Mouse (Mus musculus): Measurements from ENCODE around the gene Setd6.

Gene Setd6

DNA sequence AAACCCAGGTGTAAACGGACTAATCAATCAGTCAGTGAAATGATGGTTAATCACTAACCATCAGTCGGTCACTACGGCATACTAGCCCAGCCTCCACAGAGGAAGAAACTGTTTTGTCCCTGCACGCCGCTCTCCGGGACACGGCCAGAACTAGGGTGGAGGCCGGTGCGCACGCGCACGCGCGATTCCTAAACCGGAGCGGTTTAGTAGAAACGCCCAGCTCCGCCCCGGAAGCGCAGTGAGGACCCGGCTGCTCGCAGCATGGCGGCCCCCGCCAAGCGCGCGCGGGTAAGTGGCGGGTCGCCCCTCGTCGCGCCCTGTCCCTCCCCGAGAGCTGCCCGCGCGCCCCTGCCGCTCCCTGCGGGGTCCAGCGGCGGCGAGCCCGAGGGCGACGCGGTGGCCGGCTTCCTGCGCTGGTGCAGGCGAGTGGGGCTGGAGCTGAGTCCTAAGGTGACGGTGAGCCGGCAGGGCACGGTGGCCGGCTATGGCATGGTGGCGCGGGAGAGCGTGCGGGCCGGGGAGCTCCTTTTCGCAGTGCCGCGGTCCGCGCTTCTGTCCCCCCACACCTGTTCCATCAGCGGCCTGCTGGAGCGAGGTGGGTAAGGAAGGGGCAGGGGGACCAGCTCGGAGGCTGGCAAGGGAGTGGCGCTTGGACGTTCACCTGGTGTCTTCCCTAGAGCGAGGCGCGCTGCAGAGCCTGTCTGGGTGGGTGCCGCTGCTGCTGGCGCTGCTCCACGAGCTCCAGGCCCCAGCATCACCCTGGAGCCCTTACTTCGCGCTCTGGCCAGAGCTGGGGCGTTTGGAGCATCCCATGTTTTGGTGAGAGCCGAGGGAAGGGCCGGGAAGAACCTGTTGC is at the start of gene Setd6:
TSS of gene Setd6 (plus strand) at position 206 of the 856 bp plus-strand sequence.
- DNase-seq (ENCODE audit: extremely low spot score), result peak; percentile 85

DNA sequence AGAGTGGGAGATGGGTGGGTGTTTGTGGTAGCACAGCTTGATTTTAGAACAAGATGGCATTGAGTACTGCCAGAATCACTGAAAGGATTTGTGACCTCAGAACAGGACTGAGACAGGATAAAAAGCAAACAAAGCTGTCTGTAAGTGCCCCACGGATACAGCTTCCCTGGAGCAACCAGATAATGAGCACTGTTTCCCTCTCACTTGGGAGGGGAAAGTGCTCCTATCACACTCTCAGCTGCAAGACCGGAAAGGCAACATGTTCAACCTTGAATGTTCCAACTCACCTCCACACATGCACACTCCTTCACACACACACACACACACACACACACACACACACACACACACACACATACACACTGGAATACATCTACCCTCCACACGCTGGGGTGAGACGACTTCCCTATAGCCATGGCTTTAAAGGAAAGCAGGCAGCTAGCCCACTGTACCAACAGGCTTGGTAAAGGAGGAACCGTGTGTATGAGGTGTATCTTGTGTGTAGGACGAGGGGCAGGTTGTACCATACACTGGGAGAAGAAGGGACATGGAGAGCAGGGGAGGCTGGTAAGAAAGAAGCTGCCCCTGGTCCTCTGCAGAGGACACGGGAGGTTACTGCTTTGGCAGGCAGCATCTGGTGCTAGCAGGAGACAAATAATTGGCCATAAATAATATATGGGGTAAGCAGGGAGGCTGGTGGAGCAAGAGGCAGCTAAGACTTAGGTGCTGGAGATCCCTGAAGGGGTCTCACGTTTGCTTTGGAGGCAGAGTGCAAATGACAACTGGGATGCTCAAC is 47.3 kb upstream of the Setd6 start:
- DNase-seq (ENCODE audit: extremely low spot score), result no peak

DNA sequence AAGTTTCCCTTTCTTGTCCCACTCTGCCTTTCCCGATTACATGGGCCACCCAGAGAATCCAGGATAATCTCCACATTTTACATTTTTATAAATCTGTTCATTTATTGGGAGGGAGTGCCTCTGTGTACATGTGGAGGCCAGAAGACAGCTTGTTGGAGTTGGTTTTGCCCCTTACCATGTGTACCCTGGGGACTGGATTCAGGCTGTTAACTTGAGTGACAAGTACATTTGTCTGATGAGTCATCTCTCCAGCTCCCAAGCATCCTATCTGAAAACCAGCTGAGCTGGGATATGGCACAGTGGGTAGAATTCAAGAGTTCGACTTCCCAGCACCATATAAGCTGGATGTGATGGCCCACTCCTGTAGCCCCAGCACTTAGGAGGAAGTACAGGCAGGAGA is 45.7 kb upstream of the Setd6 start:
- no peak for DNase-seq (ENCODE audit: extremely low spot score)

DNA sequence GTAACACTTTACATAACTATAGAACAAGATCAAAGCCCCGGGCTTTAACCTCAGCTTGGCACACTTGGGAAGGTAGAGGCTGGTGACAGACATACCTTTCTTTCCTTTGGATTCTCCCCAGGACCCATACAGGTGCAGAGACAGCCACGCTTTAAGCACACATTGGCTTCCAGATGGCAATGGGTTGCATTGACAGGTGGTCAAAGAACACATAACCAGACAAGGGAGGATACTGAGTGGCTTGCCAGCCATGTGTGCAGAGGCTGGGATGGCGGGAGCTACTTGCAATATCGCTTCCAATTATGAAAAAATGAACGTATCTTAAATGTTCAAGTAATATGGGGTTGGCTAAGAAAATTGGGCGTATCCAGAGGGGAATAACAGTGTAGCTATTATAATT is 43.8 kb upstream of the Setd6 start:
- DNase-seq (ENCODE audit: extremely low spot score), result no peak

DNA sequence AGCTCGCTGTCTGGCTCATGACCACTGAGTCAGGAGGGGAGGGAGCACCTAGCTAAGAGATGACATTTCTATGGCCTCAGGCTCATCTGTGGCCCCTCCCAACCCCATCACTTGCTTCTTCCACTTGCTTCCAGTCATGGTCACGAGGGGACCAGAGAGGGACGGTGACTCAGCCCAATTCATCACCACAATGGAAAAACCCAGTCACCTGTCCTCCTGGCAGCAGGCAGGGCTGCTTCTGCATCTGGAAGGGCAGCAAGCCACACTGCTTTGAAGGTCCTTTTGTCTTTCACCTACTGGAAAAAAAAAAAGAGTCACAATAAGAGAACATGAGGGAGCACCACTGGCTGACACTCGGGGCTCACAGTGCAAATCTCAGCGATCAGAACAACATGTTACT is 42.9 kb upstream of the Setd6 start:
- no peak for DNase-seq (ENCODE audit: extremely low spot score)

DNA sequence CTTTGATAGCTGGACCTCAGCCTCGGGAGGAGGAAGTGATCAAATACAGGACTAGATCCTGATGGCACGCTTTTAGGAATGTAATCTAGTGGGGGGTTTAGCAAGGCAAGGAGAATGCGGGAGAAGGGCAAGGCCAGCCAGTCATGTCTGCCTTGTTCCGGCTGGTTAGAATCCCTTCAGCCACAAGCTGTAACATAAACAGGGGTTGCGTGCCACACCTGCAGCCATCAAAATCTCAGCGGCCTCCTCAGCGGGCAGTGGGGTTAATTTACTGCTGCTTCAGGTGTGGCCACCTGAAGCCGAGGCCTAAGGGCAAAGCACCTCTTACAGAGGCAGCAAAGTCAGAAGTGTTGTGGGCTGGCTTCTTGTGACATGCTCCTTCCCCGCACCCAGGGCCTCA is 39.0 kb upstream of the Setd6 start, which contains the start of gene Ndrg4:
TSS of gene Ndrg4 (plus strand) at position 350 of the 400 bp plus-strand sequence.
- DNase-seq (ENCODE audit: extremely low spot score), result no peak

DNA sequence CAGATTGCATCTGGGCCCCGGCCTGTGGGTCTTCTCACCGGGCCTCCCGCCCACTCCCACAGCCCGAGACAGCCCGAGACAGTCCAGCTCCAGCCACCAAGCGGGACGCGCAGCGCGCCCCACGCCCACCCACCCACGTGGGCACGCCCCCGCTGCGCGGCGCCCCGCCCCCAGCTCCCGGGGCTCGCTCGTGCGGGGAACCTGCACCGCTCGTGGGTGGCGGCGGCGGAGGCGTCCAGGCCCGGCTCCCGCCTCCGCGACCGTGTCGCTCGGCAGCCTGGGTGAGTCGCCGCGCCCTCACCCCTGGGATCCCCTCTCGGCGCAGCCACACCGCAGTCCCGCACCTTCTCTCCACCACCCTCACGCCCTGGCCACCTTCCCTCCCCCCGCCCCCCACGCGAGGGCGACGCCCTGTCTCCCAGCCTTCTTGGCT is 38.1 kb upstream of the Setd6 start:
- DNase-seq (ENCODE audit: extremely low spot score), result no peak

DNA sequence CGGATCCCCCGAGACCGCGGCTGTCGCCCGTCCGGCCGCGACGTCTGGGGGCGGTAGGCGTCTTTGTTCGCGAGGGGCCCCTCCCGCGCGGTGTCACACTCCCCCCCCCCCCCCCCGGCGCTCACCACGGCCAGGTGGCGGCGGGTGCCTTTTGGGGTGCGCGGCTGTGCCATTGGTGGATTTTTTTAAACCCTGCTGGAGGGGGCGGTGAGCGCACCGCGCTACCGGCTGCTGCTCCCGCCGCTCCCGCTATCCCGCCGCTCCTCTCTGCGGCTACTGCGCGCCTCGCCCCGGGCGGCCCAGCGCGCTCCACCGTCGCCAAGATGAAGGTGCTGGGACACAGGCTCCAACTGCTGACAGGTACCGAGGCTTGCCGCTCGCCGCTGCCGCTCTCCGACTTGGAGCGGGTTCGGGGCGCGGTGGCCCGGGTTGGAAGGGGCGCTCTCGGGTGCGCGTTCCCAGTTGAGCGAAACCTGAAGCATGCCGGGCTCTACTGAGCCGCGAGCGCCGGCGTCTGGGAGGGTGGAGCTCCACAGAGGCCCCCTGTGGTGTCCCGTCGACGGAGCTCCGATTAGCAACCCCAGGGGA is 37.6 kb upstream of the Setd6 start:
- DNase-seq (ENCODE audit: extremely low spot score), result peak; percentile 31

DNA sequence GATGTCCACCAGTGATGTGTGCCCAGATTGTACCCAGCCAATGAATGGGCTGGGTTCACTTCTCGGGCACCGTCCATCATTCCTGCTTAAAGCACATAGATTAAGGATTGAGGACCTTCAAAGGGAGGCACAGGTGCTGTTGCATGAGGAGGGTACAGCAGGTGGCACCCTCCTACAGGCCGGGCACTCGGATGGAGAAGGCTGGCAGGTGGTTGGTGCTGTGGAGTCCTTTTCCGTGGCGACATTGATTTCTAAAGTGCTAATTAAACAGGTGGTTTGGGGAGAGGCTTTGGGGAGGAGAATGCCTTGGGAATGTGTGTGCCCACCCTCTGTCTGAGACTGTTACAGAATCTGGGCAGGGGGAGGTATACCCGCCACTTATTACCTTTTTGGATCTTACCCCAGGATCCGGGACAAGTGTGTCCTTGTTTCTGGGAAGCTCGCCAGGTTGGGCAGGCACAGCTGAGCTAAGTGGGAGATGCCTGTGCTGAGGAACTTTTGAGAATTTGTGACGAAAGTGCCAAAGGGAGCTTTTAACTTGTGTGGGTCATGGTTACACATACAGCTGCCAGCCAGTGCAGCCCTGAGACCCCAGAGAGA is 27.5 kb upstream of the Setd6 start:
- DNase-seq (ENCODE audit: extremely low spot score), result no peak

DNA sequence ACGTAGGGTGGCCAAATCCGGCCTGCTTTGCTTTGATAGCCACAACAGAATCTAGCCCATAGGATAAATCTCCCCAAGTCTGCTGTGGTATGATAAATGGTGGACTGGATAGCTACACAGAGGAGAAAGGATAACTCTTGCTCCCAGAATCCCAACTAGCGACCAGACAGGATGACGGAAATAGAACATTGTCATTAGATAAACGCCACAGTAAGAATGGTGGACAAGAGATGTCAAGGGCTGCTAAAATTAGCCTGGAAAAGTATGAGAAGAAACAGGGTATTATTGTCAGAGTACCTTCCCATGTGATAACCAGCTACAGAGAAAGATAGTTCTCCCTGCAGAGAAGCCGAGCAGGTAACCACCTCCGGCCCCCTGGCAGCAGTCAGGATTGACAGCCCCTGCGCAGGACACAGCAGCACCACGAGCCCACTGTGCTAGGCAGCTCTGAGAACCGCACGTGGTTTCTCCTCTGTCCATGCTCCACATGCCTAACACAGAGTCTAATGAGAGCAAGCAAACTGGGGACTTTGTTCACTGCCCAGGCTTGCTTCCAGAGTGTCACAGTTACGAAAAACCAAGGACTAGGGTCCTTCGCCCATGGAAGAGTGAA is 24.6 kb upstream of the Setd6 start:
- no peak for DNase-seq (ENCODE audit: extremely low spot score)

DNA sequence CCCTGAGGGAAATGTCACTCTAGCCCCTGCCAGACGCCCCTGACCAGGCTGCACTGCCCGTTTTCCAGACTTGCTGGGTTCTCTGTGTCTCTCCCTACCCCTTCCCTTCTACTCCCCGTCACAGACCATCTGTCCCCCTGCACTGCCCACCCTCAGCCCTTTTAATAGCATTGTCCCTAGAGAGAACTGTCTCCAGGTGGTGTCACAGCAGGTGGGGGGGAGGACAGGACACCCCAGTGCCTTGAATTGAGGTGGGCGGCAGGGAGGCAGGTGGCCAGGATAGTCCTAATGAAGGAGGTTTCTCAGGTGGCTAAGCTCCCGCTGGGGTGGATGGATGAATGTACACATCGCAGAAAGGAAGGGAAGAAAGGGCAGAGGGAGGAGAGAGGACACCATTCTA is 21.1 kb upstream of the Setd6 start:
- DNase-seq (ENCODE audit: extremely low spot score), result no peak

DNA sequence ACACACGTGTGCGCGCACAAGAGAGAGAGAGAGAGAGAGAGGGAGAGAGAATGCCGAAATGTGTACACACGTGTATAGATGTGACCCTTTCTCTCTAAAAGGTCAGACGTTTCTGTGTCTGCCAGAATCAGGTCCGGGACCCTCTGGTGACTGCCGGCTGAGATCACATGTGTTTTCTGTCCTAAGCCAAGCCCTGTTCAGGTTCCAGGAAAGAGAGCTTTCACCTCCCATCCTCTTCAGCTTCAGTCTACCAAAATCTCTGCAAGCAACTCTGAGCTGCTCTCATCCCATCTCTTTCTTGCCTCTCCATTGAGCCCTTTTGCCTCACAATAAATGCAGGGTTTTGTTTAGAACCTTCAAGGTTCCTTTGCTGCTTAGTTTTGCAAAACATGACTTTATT is 19.0 kb upstream of the Setd6 start:
- no peak for DNase-seq (ENCODE audit: extremely low spot score)

DNA sequence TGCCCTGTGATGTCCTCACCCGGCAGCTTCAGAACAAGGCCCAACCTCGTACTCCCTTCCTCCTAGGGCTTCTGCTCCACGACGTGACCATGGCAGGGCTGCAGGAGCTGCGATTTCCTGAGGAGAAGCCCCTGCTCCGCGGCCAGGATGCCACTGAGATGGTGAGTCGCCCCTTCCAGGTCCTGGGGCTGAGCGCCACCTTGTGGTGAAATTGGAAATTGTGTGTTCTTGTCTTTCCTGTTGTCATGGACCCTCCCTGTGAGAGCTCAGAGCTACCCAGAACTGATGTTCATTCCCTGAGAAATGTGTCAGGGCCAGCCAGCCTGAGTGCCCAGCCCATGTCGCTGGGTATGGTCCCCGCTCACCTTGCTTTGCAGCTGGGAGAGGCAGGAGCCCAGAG is 18.6 kb upstream of the Setd6 start:
- peak; percentile 89 for DNase-seq (ENCODE audit: extremely low spot score)

DNA sequence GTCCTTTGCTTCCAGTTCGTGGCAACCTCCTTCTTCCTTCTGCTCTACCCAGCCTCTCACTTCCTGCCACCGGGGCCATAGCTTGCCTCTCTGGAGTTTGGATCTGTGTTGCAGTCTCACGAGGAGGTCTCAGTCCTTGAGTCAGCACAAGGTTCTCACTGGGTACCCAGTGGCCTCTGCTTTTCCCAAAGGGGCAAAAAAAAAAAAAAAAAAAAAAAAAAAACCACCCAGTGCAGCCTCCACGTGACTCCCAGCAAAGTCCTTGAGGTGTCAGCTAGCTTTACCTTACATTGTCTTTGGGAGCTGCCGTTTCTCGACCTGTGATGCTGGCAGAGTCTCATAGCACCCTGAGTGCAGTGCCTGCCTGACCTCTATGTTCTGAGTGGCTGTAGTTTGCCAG is 17.5 kb upstream of the Setd6 start:
- no peak for DNase-seq (ENCODE audit: extremely low spot score)

DNA sequence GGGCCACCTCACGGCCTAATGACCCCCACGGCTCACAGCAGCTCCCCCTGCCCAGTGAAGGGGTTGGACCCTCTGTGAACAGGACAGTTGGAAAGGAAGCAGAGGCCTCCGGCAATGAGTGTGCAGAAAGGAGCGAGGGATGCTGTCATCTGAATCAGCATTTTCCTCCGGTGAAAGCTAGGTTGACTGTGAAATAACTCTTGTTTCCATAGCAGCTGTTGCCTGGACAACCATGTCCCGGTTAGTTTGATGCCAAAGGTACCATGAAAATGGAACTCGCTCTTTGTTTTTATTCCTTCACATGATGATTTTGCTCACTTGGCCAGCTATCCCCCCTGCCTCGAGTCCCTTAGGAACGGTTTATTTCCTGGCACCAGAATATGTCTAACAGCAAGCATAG is 15.4 kb upstream of the Setd6 start:
- no peak for DNase-seq (ENCODE audit: extremely low spot score)

DNA sequence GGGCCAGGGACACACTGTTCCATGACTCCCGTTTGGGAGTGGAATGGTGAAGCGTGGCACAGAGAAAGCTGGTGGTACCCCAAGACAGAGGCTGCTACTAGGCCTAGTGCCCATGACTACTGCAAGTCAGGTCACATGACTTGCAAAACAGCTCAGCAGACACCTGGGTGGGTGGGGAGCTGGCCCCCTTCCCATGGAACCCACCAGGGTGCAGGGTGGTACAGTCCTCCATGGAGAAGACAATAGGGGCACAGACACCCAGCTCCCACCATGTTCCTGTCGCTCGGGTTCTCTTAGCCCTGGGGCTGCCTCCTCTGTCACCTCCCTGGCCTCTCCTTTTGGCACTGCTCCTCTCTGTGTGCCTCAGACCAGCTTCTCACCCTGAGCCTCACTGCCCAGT is 13.9 kb upstream of the Setd6 start:
- no peak for DNase-seq (ENCODE audit: extremely low spot score)

DNA sequence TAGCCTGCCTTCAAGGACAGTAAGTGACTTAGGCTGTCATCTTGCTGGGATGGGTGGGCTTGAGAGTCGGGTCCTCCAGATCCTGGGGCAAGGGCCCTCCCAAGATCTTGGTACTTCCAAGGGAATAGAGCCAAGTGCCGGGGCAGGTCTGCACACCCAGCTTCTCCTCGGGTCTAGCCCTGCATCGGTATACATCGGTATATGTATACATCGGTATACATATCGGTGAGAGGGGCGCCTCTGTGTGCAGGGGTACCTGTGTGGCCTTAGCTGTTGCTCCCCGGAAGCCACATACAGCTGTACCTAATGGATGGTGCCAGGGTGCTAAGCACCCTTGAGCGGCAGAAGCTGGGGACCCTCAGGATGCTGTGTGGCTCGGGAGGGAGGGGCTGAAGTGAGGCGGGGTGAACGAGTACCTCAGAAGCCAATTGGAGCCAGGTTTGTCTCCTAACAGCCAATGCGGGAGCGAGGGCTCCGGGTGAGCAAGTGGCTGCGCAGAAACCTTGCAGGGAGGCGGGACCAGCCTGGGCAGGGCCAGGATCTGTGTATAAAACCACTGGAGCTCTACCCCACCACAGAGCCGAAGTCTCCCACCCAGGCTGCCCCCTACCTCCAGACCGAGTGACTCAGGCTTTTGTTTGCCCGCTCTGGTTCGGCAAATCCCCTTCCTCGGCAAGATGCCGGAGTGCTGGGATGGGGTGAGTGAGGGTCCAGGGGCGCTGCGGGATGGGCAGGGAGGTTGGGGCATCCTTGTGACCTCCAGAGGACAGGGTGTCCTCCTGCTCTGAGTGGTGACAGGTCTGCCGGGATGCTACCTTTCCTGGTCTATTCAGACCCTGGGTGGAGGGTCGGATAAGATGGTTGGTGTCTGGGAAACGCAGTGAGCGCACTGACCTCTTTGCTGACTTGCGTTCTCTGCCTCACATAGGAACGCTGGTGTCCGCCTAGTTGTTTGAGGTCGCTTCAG is 12.9 kb upstream of the Setd6 start:
- peak; percentile 80 for DNase-seq (ENCODE audit: extremely low spot score)

DNA sequence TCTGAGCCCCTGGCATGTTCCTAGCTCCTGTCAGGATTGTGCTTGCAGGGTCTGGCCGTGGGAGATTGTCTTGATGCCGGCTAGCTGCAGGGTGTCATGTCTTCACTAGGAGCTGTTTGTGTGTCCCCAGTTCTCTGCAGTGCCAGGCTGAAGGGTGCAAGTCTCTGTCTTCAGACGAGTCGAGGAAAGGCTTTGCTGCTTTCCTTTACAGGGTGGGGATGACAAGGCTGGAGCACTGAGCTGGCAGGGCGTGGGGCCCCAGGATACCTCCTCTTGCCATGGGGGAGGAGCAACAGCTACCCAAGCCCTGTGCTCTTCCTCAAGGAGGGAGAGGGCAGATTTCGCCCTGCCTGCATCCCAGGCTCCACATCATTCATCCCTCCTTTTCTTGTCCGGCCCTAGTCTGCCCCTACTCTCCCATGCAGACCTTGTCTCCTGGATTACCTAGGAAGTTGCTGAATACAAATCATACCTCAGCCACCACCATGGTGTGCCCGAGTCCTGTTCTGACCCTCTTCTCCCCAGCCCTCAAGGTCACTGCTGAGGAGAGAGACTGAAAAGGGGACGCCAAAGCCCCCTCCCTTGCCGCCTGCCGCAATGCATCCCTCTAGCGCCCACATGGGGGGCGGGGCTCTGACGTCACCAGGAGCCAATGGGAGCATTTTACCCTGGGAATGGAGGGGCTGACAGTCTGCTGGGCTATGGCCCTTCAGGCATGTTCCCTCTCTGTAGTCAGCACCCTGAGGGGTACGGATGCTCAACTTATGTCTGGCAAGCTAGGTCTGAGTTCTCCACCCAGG is 12.0 kb upstream of the Setd6 start:
- peak; percentile 81 for DNase-seq (ENCODE audit: extremely low spot score)

DNA sequence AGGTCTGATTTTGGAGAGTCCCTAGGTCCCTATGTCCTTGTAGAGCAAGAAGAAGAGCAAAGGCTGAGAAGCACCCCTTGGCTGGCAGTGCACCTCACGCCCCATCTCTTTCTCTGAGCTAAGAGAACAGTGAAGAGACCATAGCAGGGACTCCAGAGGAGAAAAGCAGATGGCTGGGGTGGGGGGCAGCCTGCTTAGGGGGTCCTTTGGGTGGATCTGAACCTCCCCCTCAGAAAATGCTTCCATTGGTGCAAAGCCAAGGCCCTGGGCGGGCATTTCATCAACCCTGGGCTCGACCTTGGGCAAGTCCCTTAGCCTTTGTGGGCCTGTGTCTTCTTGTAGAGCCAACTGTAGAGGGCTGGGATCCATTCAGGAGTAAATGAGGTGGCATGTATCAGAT is 11.1 kb upstream of the Setd6 start:
- DNase-seq (ENCODE audit: extremely low spot score), result no peak

DNA sequence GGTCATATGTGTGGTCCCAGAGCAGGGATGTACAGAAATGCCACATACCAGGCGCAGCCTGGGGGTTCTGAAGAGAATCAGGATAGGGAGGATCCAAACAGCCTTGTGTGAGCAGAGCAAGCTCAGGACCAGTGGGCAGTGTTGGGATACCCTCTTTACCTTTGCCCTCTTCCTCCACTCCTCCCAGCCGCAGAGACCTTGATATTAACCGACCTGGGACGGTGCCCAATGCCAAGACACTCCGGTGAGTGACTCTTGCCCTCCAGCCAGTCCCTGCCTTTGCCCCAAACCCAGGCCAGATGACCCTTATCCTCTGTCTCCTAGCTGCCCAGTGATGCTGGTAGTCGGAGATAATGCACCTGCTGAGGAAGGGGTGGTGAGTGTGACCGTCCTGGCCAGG is 6.1 kb upstream of the Setd6 start:
- DNase-seq (ENCODE audit: extremely low spot score), result no peak
